Mouse (Mus musculus): ENCODE measurements at regions not wholly inside any gene's neighbourhood (a gene's known extent, or its start where the extent isn't known, plus 50 kb on each side); places are given as distances from the start of the nearest gene placed in this dataset.

DNA sequence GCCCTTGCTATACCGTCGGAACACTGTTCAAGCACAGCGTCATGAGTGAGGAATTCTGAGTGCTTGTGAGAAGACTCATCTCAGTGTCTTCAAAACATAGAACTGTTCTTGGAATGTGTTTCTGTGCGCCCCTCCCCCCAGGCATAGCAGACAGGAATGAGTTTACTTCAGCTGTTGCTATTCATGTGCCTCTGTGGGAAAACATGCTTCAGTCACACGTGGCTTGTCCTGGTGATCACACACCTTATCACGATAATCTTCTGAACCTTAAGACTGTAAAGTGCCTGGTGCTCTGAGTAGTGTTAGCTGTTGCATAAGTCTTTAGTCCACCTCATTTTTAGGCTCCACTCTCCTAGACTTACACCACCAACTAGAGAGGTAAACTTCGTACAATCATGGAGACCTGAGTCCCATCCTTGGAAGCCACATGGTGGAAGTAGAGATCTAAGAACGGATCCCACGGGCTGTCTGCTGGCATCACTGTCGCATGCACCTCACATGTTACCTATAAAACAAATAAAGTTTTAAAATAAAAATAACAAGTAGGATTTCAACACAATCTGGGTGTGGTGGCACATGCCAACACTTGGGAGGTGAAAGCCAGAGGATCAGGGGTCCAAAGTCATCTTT lies 1143.8 kb downstream of the 4930447A16Rik start:
- ATAC-seq (ENCODE audit: low FRiP score) = no peak
- Histone ChIP-seq H3K27ac (replicated peaks) (no peak overlapping the region), H3K9me3 (replicated peaks) (no peaks in the 10 kb centered on the region), H3K4me2 (no peak overlapping the region), H3K9ac (replicated peaks) (no peak overlapping the region), H3K27me3 (replicated peaks) (no peaks in the 10 kb centered on the region), H3K36me3 (no peaks in the 10 kb centered on the region), H3K4me1 (no peaks in the 10 kb centered on the region), H3K4me3 (replicated peaks) (no peak overlapping the region)
- 92% methylated on average over 10 of the region's 10 CpGs for WGBS

DNA sequence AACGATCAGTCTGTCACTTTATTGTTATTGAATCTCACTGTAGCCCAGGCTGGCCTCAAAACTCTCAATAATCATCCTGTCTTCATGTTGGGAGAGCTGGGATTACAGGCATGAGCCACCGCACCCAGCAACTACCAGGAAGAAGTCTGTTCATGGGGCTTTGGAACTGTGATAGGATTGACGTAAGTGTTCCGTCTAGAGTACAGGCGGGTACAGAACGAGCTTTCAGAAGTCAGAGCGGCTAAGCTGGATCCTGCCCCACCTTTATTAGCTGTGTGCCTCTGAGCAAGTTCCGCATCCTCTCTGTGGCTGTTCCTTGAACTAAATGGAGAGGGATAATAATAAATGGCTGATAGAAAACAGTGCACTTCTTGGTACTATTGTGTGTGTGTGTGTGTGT lies 1144.8 kb downstream of the 4930447A16Rik start:
- Histone ChIP-seq H3K9ac (replicated peaks) (no peak overlapping the region), H3K27ac (replicated peaks) (no peak overlapping the region), H3K4me2 (no peak overlapping the region), H3K27me3 (replicated peaks) (no peaks in the 10 kb centered on the region), H3K4me3 (replicated peaks) (no peak overlapping the region), H3K4me1 (no peaks in the 10 kb centered on the region), H3K9me3 (replicated peaks) (no peaks in the 10 kb centered on the region), H3K36me3 (no peaks in the 10 kb centered on the region)
- ATAC-seq (ENCODE audit: low FRiP score) = no peak
- WGBS = 92% methylated on average over 8 of the region's 8 CpGs

DNA sequence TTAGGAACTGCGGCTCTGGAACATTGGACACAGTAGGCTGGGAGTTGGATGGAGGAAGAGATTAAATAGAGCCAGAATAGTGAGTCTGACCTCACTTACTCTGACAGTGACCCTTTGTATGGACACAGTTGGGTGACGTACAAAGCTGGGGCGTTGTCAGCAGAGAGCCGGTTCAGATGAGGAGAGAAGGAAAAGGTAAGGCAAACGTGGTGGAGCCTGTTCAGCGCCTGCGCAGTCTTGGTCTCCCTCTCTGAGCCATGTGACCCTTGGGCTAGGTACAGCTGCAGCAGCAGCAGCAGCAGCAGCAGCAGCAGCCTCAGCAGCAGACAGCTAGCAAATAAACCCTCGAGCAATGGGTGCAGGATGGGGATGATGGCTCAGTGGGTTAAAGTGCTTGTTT lies 1145.4 kb downstream of the 4930447A16Rik start:
- Histone ChIP-seq H3K27me3 (replicated peaks) (no peaks in the 10 kb centered on the region), H3K4me2 (no peak overlapping the region), H3K4me3 (replicated peaks) (no peak overlapping the region), H3K36me3 (no peaks in the 10 kb centered on the region), H3K9ac (replicated peaks) (no peak overlapping the region), H3K27ac (replicated peaks) (no peak overlapping the region), H3K4me1 (no peaks in the 10 kb centered on the region), H3K9me3 (replicated peaks) (no peaks in the 10 kb centered on the region)
- no peak for ATAC-seq (ENCODE audit: low FRiP score)
- WGBS = 75% methylated on average over 8 of the region's 8 CpGs

DNA sequence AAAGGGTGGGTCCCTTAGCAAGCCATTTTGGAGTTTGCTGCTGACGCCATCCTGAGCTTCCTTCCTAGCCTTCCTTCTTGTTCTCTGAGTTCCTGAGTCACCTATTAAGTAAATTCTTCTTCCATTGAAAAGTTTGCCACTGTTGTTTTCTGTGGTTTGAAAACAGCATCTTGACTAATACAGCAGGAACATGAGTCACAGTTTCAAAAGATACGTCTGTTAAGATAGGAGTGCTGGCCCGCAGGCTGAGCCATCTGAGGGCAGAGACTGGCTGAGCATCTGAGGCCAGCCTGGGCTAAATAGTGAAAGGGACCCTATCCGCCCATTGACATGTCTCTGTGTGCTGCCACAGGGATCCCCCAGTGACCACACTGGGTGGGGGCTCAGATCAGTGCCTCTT lies 1147.3 kb downstream of the 4930447A16Rik start:
- 92% methylated on average over 4 of the region's 4 CpGs for WGBS
- Histone ChIP-seq H3K4me3 (replicated peaks) (no peak overlapping the region), H3K9me3 (replicated peaks) (no peaks in the 10 kb centered on the region), H3K4me2 (no peak overlapping the region), H3K36me3 (no peaks in the 10 kb centered on the region), H3K4me1 (no peaks in the 10 kb centered on the region), H3K27ac (replicated peaks) (no peak overlapping the region), H3K9ac (replicated peaks) (no peak overlapping the region), H3K27me3 (replicated peaks) (no peaks in the 10 kb centered on the region)
- no peak for ATAC-seq (ENCODE audit: low FRiP score)

DNA sequence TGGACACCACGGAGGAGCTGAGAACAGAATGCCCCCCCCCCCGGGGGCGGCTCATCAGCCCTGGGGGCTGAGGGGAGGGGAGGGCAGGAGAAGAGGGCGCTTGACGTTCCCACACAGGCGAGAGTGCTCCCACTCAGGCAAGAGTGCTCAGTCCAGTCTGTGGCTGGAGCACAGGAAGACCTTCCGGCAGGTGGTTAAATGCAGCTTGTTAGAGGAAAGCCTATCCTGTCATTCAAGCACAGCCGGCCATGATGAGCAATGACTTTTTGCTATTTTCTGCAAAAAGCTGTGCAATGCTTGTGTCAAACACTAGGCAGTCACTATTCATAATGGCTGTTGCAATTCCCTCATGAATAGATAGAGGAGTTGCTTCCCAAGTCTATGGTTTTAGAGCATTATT lies 1149.1 kb downstream of the 4930447A16Rik start:
- WGBS = 88% methylated on average over 8 of the region's 8 CpGs
- H3K9ac ChIP-seq (replicated peaks) = no peak overlapping the region
- no peak for ATAC-seq (ENCODE audit: low FRiP score)

DNA sequence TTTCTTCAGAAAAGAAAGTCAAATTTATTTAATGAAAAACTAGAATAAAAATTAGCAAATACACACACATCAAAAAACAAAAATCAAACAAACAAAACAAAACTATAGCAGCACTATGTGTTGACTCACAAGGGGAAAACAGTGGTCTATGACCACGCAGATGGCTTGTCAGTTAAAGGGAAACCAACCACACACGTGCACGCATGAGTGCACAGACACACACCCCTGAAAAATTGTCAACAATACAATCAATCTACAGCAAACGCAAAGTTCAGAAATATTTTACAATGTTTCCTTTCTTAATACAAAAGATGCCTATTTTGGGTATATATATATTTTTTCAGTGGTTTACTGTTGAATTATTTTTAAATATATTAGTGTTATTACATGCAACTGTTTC lies 1149.9 kb downstream of the 4930447A16Rik start:
- ATAC-seq (ENCODE audit: low FRiP score) = no peak
- Histone ChIP-seq H3K9me3 (replicated peaks) (no peaks in the 10 kb centered on the region), H3K4me3 (replicated peaks) (no peak overlapping the region), H3K27ac (replicated peaks) (no peak overlapping the region), H3K4me2 (no peak overlapping the region), H3K9ac (replicated peaks) (no peak overlapping the region), H3K36me3 (no peaks in the 10 kb centered on the region), H3K4me1 (no peaks in the 10 kb centered on the region), H3K27me3 (replicated peaks) (no peaks in the 10 kb centered on the region)
- WGBS = 88% methylated on average over 4 of the region's 4 CpGs

More for the DNA sequence above, 1149.1 kb downstream of the 4930447A16Rik start:
- no peak overlapping the region for H3K4me3 ChIP-seq (replicated peaks)
- H3K36me3 ChIP-seq = no peaks in the 10 kb centered on the region
- H3K4me1 ChIP-seq = no peaks in the 10 kb centered on the region
- no peaks in the 10 kb centered on the region for H3K9me3 ChIP-seq (replicated peaks)
- H3K27ac ChIP-seq (replicated peaks) = no peak overlapping the region
- H3K4me2 ChIP-seq = no peak overlapping the region
- no peaks in the 10 kb centered on the region for H3K27me3 ChIP-seq (replicated peaks)

DNA sequence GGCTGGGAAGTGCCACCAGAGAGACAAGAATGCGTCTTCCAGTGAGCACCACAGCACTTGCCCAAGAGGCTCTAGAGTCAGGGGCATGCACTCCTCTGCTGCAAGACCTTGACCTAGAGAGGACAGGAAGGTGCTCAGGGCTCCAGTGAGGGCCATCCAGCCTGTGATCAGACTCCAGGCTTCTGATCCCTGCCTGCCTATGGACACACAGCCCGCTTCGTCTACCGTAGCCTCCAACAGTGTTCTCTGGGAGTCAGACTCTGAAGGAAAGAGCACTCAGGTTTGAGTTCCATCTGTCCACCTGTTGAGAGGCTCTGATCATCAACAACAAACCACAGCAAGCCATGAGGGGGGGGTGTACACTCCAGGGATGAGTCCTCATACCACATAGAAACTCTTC lies 1152.3 kb downstream of the 4930447A16Rik start:
- WGBS = 98% methylated on average over 4 of the region's 4 CpGs
- H3K9ac ChIP-seq (replicated peaks) = no peak overlapping the region
- H3K9me3 ChIP-seq (replicated peaks) = no peaks in the 10 kb centered on the region
- no peaks in the 10 kb centered on the region for H3K27me3 ChIP-seq (replicated peaks)
- H3K27ac ChIP-seq (replicated peaks) = no peak overlapping the region
- H3K4me2 ChIP-seq = no peak overlapping the region
- no peaks in the 10 kb centered on the region for H3K4me1 ChIP-seq
- no peak for ATAC-seq (ENCODE audit: low FRiP score)
- no peaks in the 10 kb centered on the region for H3K36me3 ChIP-seq
- no peak overlapping the region for H3K4me3 ChIP-seq (replicated peaks)

DNA sequence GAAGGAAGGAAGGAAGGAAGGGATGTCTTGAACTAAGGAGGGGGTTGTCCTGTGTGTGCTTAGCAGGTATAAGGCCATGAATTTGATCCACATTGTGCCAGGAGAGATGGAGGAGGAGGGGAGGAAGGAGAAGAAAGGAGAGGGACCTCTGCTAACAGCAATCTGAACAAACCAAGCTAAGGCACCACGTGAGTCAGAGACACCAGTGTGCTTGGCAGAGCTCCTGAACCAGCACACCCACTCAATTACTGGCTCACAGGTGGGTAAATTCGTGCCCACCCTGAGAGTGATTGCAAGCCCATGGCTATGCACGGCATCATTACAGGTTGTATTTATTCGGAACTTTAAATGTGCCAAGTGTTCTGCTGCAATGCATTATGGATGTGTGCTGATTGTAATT lies 1154.1 kb downstream of the 4930447A16Rik start:
- H3K9me3 ChIP-seq (replicated peaks) = no peaks in the 10 kb centered on the region
- H3K4me2 ChIP-seq = no peak overlapping the region
- no peak overlapping the region for H3K4me3 ChIP-seq (replicated peaks)
- H3K9ac ChIP-seq (replicated peaks) = no peak overlapping the region
- 82% methylated on average over 4 of the region's 4 CpGs for WGBS
- no peaks in the 10 kb centered on the region for H3K4me1 ChIP-seq
- no peak for ATAC-seq (ENCODE audit: low FRiP score)
- no peaks in the 10 kb centered on the region for H3K27me3 ChIP-seq (replicated peaks)
- H3K36me3 ChIP-seq = no peaks in the 10 kb centered on the region
- no peak overlapping the region for H3K27ac ChIP-seq (replicated peaks)

DNA sequence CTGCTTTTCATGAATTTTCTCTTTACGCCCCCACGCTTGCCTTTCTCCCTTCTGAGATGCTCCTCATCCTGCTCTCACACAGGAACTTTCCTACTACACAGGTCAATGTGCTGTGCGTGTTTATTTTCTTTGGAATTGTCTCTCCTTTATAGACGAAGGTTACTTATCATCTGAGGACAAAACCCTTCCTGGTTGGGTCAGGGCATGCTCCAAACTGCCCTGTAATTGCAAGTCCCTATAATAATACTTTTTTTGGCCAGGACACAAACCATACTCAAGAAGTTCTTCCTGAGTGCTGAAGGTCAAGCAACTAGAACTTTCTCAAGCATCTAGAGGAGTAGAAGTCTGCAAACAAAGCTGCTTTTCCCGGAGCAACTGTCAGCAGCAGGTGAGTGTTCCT lies 1158.1 kb downstream of the 4930447A16Rik start:
- no peak overlapping the region for H3K4me2 ChIP-seq
- no peaks in the 10 kb centered on the region for H3K9me3 ChIP-seq (replicated peaks)
- ATAC-seq (ENCODE audit: low FRiP score) = no peak
- no peaks in the 10 kb centered on the region for H3K27me3 ChIP-seq (replicated peaks)
- H3K36me3 ChIP-seq = no peaks in the 10 kb centered on the region
- no peaks in the 10 kb centered on the region for H3K4me1 ChIP-seq
- no peak overlapping the region for H3K27ac ChIP-seq (replicated peaks)
- WGBS = 89% methylated on average over 5 of the region's 5 CpGs
- no peak overlapping the region for H3K4me3 ChIP-seq (replicated peaks)
- no peak overlapping the region for H3K9ac ChIP-seq (replicated peaks)

DNA sequence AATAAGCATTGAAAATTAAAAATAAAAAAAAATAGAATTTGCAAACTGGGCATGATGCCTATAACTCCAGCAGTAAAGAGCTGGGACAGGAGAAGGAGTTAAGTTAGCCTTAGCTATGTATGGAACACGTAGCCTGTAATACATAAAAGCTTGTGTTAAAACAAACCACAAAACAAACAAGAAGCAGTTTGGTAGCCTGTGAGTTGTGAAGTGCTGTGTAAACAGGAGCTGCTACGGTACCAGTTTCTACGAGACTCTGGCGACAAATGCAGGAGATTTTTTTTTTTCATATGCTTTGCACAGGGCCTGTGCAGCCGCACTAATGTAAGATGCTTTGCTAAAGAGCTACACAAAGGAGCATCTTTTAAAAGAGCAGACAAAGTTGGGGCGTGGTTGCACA lies 1159.1 kb downstream of the 4930447A16Rik start:
- WGBS = 83% methylated on average over 6 of the region's 6 CpGs
- H3K9ac ChIP-seq (replicated peaks) = no peak overlapping the region
- H3K4me3 ChIP-seq (replicated peaks) = no peak overlapping the region
- H3K27me3 ChIP-seq (replicated peaks) = no peaks in the 10 kb centered on the region
- no peak overlapping the region for H3K4me2 ChIP-seq
- H3K9me3 ChIP-seq (replicated peaks) = no peaks in the 10 kb centered on the region
- no peak for ATAC-seq (ENCODE audit: low FRiP score)
- no peak overlapping the region for H3K27ac ChIP-seq (replicated peaks)
- no peaks in the 10 kb centered on the region for H3K4me1 ChIP-seq
- no peaks in the 10 kb centered on the region for H3K36me3 ChIP-seq

DNA sequence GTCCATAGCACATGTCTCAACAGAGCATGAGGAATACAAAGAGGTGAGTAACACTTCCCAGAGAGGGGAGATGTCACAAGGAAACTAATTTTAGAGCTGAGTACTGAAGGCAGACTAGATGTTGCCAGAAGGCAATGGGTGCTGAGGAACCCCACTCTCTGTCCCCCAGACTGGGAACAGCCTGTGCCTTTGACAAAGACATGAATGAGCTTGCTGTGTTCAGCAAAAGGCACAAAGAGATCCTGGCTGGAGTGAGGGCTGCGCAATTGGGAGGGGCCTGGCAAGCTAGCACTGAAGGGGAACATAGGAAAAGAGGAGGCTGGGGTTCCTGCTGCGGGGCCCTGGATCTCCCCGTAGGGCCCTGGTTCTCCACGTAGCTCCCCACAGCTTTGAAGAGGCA lies 1160.3 kb downstream of the 4930447A16Rik start:
- WGBS = 75% methylated on average over 4 of the region's 4 CpGs

DNA sequence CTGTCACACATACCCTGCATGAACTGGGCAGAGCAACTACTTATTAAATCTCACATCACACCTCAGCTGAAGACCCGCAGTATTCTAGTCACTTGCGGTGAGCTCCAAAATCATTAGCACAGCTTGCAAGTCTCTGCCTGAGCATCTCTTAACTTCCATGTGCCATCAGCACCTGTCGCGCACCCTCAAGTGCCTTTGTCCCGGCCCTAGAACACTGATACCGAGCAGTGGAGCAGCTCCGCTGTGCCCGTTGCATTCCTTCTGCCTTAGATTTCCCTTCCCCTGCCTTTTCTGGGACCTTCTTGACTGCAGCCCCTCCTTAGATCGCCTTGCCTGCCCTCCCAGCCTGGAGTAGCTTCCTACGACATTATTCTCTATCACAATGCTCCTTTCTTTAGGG lies 1161.2 kb downstream of the 4930447A16Rik start:
- no peak overlapping the region for H3K4me2 ChIP-seq
- H3K4me3 ChIP-seq (replicated peaks) = no peak overlapping the region
- H3K4me1 ChIP-seq = no peaks in the 10 kb centered on the region
- no peaks in the 10 kb centered on the region for H3K9me3 ChIP-seq (replicated peaks)
- no peaks in the 10 kb centered on the region for H3K36me3 ChIP-seq
- H3K27ac ChIP-seq (replicated peaks) = no peak overlapping the region
- 79% methylated on average over 10 of the region's 10 CpGs for WGBS
- H3K9ac ChIP-seq (replicated peaks) = no peak overlapping the region
- H3K27me3 ChIP-seq (replicated peaks) = no peaks in the 10 kb centered on the region
- no peak for ATAC-seq (ENCODE audit: low FRiP score)

More for the DNA sequence above, 1160.3 kb downstream of the 4930447A16Rik start:
- Histone ChIP-seq H3K27me3 (replicated peaks) (no peaks in the 10 kb centered on the region), H3K36me3 (no peaks in the 10 kb centered on the region), H3K4me1 (no peaks in the 10 kb centered on the region), H3K9me3 (replicated peaks) (no peaks in the 10 kb centered on the region), H3K27ac (replicated peaks) (no peak overlapping the region), H3K9ac (replicated peaks) (no peak overlapping the region), H3K4me3 (replicated peaks) (no peak overlapping the region), H3K4me2 (no peak overlapping the region)
- ATAC-seq (ENCODE audit: low FRiP score) = peak; percentile 53

DNA sequence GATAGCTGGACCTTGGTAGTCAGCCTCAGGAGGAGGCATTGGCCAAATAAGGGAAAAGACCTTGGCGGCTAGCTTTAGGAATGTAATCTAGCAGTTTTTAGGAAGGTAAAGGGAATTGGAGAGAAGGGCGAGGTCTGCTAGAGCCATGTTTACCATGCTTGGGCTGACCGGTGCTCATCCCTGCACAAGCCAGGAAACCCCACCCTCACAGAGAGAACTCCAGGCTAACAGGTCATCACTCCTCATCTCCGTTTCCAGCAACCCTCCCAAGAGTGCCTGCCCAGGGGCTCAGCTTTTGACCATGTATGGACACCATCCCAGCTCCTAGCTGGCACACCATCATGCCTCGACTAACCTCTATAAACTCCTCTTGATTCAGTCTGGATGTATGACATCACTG lies 1162.9 kb downstream of the 4930447A16Rik start:
- no peaks in the 10 kb centered on the region for H3K4me1 ChIP-seq
- H3K9ac ChIP-seq (replicated peaks) = no peak overlapping the region
- no peak overlapping the region for H3K4me2 ChIP-seq
- 81% methylated on average over 5 of the region's 5 CpGs for WGBS
- no peak for ATAC-seq (ENCODE audit: low FRiP score)
- H3K27ac ChIP-seq (replicated peaks) = no peak overlapping the region
- H3K9me3 ChIP-seq (replicated peaks) = no peaks in the 10 kb centered on the region
- no peak overlapping the region for H3K4me3 ChIP-seq (replicated peaks)
- no peaks in the 10 kb centered on the region for H3K27me3 ChIP-seq (replicated peaks)
- no peaks in the 10 kb centered on the region for H3K36me3 ChIP-seq
